Mouse (Mus musculus): Measurements from ENCODE around the gene Hoxc5.

The Hoxc5 gene

GRCm38 (mm10) chr15:102945185-102946077 is 21.8 kb upstream of the Hoxc5 start:
- DNase-seq (ENCODE audit: low spot score in 2 of 2): no peak

- no peak for DNase-seq (ENCODE audit: low spot score in 2 of 2)
Observed at GRCm38 (mm10) chr15:102947276-102947675, 20.0 kb upstream of the Hoxc5 start.

- no peak for DNase-seq (ENCODE audit: low spot score in 2 of 2)
Observed at GRCm38 (mm10) chr15:102948842-102949241, 18.4 kb upstream of the Hoxc5 start.

GRCm38 (mm10) chr15:102949696-102950095 is 17.5 kb upstream of the Hoxc5 start:
- DNase-seq (ENCODE audit: low spot score in 2 of 2): no peak

GRCm38 (mm10) chr15:102950877-102951276 is 16.4 kb upstream of the Hoxc5 start:
- DNase-seq (ENCODE audit: low spot score in 2 of 2): no peak

GRCm38 (mm10) chr15:102953561-102953960 is 13.7 kb upstream of the Hoxc5 start:
- DNase-seq (ENCODE audit: low spot score in 2 of 2): no peak

- no peak for DNase-seq (ENCODE audit: low spot score in 2 of 2)
Observed at GRCm38 (mm10) chr15:102954192-102955006, 12.8 kb upstream of the Hoxc5 start, which contains the start of gene Hoxc11. Gene Hoxc11, plus strand, starts transcription at chr15:102954427.

GRCm38 (mm10) chr15:102955007-102955382 is 12.2 kb upstream of the Hoxc5 start:
- no peak for DNase-seq (ENCODE audit: low spot score in 2 of 2)

- no peak for DNase-seq (ENCODE audit: low spot score in 2 of 2)
Observed at GRCm38 (mm10) chr15:102955833-102956640, 11.2 kb upstream of the Hoxc5 start.

GRCm38 (mm10) chr15:102956906-102957305 is 10.3 kb upstream of the Hoxc5 start:
- no peak for DNase-seq (ENCODE audit: low spot score in 2 of 2)

- no peak for DNase-seq (ENCODE audit: low spot score in 2 of 2)
Observed at GRCm38 (mm10) chr15:102959663-102960191, 7.5 kb upstream of the Hoxc5 start.

GRCm38 (mm10) chr15:102961728-102962127 is 5.5 kb upstream of the Hoxc5 start:
- no peak for DNase-seq (ENCODE audit: low spot score in 2 of 2)

GRCm38 (mm10) chr15:102962492-102962891 is 4.8 kb upstream of the Hoxc5 start:
- DNase-seq (ENCODE audit: low spot score in 2 of 2): no peak

- no peak for DNase-seq (ENCODE audit: low spot score in 2 of 2)
Observed at GRCm38 (mm10) chr15:102963259-102963658, 4.0 kb upstream of the Hoxc5 start.

- DNase-seq (ENCODE audit: low spot score in 2 of 2): no peak
Observed at GRCm38 (mm10) chr15:102963671-102964640, 3.3 kb upstream of the Hoxc5 start.

GRCm38 (mm10) chr15:102965003-102965891 is 2.0 kb upstream of the Hoxc5 start:
- no peak for DNase-seq (ENCODE audit: low spot score in 2 of 2)

GRCm38 (mm10) chr15:102965892-102966775 is 1.1 kb upstream of the Hoxc5 start:
- DNase-seq (ENCODE audit: low spot score in 2 of 2): peak; percentile 63 to 90

GRCm38 (mm10) chr15:102966776-102967311 is 399 bp upstream of the Hoxc5 start, which contains the start of gene Hoxc10:
Gene Hoxc10, plus strand, starts transcription at chr15:102966796.
- DNase-seq (ENCODE audit: low spot score in 2 of 2): no peak

Data from urinary bladder, postnatal 36 days (tissue).